Mouse (Mus musculus): Measurements from ENCODE around the gene Gimap7.
"Not testable (repeated sequence)": the region's sequence is repeated elsewhere in the genome, so short reads cannot be mapped to it uniquely, and the experiment has no call there.

Gimap7 gene

GRCm38 (mm10) chr6:48718455-48718854 is at the start of gene Gimap7, which contains the start of gene Gm28053:
Gene Gimap7, plus strand, starts transcription at chr6:48718621.
Gene Gm28053, plus strand, starts transcription at chr6:48718607.
- no peak for DNase-seq

DNA sequence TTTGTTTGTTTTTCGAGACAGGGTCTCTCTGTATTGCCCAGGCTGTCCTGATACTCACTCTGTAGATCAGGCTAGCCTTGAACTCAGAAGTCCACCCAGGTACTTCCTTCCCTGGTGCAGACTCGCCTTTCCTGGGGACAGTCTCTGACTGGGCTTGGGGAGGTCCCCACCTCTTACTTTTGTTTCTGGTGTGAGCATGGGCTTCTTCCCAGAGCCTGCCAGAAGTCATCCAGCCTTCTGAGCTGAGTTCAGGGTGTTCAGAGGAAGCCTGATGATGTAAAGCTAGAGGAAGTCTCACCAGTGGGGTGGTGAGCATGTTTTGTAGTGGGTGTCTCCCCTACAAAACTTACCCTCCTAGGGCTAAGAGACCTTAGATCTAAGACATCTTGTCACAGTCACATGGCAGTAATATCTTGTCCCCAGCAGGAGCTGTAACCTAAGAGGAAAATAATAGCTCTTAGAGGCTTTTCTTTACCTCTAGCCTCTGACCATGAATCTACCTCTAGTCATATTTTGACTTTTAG is 48.9 kb upstream of the Gimap7 start:
- DNase-seq: no peak

DNA sequence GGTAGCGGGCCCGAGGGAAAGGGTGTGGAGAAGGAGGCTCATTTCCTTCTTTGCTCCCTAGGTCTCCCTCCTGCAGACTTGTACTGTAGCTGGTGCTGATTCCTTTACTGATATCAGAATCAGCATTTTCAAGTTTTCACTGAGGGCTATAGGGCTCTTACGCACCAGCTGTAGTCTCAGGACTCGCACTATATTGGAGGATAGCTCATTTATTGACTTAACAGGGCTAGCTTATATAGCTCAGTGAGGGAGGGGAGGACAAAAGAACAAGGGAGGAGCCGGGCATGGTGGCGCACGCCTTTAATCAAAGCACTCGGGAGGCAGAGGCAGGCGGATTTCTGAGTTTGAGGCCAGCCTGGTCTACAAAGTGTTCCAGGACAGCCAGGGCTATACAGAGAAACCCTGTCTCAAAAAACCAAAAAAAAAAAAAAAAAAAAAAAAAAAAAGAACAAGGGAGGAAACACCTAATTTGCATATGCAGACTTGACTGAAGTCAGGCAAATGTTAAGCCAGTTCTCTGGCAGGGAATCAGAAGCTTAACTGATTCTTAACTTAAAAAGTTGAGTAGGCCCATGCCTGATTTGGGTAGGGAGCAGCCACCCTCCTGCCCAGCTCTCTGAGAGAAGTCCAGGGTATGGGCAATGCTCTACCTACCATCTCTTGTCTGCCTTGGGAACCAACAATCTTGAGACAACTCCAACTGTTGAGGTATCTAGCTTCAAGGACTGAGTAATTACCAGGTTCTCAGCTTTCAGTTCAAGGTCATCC is 43.9 kb upstream of the Gimap7 start:
- DNase-seq: no peak

- no peak for DNase-seq
Measured at GRCm38 (mm10) chr6:48675400-48675930, 43.0 kb upstream of the Gimap7 start.

DNA sequence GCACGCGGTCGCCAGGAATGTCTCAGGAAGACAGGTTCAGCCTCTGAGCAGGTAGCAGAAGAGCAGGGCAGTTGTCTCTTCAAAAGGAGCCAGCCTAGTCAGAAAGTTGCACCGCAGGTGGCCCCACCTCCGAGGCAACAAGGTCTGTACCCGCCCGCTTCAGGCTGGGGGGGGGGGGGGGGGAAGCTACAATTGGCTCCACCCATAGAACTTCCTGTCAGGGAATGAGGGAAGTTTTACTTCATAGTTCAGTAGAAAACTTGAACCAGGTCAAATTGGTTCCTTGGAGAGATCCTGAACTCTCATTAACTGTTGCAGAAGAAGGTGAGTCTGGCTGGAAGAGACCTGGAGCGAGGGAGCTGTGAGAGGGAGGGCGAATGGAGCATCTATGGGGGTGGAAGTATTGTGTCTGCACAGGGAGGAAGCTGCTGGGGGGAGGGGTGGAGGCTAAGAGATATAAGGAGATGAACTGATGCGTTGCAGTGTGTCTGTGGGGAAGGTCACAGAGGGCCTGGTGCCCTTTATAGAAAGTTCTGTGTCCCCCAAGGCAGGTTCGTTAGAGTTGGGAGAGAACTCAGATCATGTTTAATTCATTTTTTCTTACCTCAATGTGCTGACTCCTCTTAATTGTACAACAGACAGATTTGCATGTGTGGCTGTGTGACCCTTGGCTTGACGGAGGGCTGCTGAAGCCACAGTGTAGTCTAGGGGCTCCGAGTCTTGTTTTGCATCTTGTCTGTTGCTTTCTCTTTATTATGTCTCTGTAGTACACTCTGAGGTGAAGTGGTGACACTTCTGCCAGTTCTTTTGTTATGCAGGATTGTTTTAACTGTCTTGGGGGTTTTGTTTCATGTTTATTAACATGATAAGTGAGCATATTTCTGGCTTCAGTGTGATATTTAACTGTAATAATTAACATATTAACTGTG is 42.2 kb upstream of the Gimap7 start, which contains the start of gene Gimap9:
TSS of gene Gimap9 (plus strand) at position 199 of the 929 bp plus-strand sequence.
- no peak for DNase-seq

DNA sequence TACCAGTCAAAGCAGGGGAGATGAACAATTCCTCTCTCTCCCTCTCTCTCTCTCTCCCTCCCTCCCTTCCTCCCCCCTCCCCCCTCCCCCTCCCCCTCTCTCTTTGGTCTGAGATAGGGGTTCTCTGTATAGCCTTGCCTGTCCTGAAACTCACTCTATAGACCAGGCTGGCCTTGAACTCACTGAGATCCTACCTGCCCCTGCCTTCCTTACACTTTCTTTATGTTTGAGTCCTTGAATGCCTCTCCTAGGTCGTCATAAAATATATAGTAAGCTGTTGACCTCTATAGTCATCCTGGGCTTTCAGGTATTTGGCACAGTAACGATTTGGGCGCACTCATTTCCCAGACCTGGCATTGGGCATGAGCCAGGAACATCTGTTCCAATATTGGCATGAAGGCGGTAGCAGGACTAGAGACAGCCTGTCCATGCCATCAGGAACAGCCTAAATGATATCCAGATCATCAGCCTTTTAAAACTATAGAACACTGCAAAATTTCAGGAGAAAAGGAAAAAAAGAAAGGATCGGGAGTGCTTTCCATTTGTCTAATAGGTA is 41.5 kb upstream of the Gimap7 start:
- DNase-seq: no peak

DNA sequence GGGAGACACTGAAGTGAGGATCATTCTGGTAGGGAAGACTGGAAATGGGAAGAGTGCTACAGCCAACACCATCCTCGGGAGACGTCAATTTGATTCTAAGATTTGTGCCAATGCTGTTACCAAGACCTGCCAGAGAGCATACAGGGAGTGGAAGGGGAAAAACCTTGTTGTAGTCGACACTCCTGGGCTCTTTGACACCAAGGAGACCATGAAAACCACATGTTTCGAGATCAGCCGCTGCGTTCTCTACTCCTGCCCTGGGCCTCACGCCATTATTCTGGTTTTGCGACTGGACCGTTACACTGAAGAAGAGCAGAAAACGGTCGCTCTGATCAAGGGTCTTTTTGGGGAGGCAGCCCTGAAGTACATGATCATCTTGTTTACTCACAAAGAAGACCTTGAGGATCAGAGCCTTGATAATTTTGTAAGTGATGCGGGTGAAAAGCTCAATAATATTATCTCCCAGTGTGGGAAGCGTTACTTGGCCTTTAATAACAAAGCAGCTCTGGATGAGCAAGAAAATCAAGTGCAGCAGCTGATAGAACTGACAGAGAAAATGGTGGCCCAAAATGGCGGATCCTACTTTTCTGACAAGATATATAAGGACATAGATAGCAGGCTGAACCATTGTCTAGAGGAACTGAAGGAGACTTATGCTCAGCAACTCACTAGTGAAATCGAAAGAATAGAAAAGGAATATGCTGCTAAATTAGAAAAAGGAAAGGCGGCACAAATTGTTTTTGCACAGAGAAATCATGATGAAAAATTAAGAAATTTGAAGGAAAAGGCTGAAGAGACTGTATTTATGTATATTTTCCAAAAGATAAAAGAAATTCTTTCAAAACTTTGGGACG is 40.7 kb upstream of the Gimap7 start:
- DNase-seq: no peak

GRCm38 (mm10) chr6:48678391-48678790 is 40.0 kb upstream of the Gimap7 start:
- DNase-seq: no peak

DNA sequence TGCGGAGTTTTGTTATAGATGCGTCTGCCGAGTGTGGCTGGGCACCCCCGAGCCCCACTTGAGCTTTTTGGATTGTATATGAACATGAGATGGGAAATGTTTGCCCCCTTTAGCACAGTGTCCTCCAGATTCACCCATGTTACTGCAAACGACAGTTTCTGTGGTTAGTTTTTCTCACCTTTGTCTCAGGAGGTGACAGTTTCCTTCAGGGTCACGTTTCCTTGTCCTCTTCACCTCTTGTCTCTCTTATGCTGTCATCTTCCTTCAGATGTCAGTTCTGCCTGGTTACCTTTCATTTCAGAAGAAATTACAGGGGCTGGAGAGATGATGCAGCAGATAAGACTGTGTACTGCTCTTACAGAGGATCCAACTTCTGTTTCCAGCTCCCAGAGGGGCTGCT is 38.7 kb upstream of the Gimap7 start:
- DNase-seq: no peak

DNA sequence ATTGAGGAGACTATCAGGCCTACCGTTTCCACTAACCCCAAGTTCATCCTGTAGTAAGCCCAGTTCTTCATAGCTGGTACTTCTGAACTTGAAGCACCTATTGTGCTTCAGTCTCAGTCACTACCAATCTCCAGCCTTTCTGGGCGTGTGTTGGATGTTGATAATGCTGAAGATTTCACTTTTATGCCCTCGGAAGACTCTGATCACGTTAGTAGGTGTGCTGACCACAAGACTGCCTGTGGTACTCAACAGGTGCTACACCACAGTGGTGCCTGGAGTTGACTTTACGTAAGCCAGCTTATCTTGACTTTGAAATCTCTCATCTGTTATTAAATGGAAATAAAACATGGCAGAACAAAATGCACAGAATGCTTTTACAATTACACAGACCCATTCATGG is 38.0 kb upstream of the Gimap7 start:
- no peak for DNase-seq

- no peak for DNase-seq
Measured at GRCm38 (mm10) chr6:48681472-48682090, 36.8 kb upstream of the Gimap7 start.

GRCm38 (mm10) chr6:48682271-48682670 is 36.1 kb upstream of the Gimap7 start:
- no peak for DNase-seq

- DNase-seq: not testable (repeated sequence)
Measured at GRCm38 (mm10) chr6:48683263-48683821, 35.1 kb upstream of the Gimap7 start.

GRCm38 (mm10) chr6:48684319-48684718 is 34.1 kb upstream of the Gimap7 start, which contains the start of gene Gimap4:
Gene Gimap4, plus strand, starts transcription at chr6:48684549.
- no peak for DNase-seq

GRCm38 (mm10) chr6:48684806-48685205 is 33.6 kb upstream of the Gimap7 start:
- no peak for DNase-seq

DNA sequence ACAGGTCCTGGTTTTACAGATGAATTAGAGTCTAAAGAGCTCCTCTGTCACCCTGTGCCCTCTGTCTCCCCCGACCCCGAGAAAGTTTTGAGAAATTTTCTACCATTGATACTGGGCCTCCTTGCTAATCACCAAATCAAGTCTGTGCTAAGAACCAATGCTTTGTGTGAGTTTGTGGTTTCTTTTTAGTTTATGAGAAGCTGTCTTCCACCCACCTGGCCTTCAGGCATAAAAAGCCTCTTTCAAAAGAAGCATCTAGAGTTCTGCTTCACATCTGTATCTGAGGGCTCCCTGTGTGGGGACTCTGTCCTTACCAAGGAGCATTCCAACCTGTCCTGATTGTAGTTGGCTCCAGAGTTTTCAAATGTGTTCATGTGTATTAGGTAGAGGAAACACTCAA is 33.2 kb upstream of the Gimap7 start:
- DNase-seq: no peak

- DNase-seq: no peak
Measured at GRCm38 (mm10) chr6:48685694-48686665, 32.4 kb upstream of the Gimap7 start.

DNA sequence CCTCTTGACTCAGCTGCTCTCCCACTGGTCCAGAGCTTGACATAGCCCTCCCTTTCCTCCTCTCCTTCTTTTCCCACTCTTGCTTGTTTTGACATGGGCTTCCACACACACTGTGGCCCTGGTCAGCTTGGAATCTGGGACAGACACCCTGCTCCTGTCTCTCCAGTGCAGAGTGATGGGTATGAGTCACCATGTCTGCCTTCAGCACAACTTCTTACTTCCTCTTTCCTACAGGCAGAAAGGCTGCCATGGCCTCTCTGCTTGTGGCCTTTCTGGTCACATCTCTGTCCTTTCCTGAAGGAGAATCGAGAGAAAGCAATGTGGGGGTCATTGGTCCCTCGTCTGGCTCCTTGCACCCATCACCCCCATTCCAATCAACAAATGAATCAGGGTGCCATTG is 31.3 kb upstream of the Gimap7 start:
- DNase-seq: no peak

DNA sequence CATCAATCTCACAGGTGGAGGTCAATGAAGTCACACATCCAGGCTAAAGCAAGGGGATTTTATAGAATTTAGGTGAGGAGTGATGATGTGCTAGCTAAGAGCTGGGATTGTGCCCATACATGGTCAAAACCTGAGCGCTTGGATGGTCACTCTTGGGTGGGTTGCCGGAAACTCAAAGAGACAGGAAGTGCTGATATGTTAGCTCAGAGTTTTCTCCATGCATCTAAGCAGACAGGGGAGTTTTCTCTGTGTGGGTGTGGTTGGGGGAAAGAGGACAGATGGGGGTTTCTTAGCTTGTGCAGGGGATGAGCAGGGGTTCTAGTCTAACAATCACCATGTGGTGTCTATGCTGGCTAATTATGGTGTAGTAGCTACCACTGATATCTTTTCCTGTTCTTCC is 29.1 kb upstream of the Gimap7 start:
- DNase-seq: no peak

- no peak for DNase-seq
Measured at GRCm38 (mm10) chr6:48692962-48693361, 25.5 kb upstream of the Gimap7 start.
